Mouse (Mus musculus) stomach, postnatal 0 days (tissue): Measurements from ENCODE around the gene Jazf1.

ENCODE experiments used
- CTCF ChIP-seq: IDR thresholded peaks from 2 replicates; pipeline ENCODE4 v1.5.1; 2016; ENCODE audit warnings: antibody characterized with exemption, low read depth, mild to moderate bottlenecking, moderate library complexity
- EP300 ChIP-seq: optimal IDR thresholded peaks from 2 replicates; pipeline ENCODE3; 2016; ENCODE audit warnings: antibody characterized with exemption

GRCm38 (mm10) chr6:52778523-52778922 is 289.9 kb downstream of the Jazf1 start:
- TF ChIP-seq EP300 (no peak), CTCF (no peak)
